Mouse (Mus musculus) NIH3T3 (cell line): ENCODE results near the gene Ppp2r2c.
A peak's percentile ranks its signal among the peaks of the same experiment; 100 is the strongest.

Source experiments
- DNase-seq: peaks from one replicate; pipeline ENCODE4 v3.0.0-alpha.2; 2012; ENCODE audit warnings: low read depth

The Ppp2r2c gene

DNA sequence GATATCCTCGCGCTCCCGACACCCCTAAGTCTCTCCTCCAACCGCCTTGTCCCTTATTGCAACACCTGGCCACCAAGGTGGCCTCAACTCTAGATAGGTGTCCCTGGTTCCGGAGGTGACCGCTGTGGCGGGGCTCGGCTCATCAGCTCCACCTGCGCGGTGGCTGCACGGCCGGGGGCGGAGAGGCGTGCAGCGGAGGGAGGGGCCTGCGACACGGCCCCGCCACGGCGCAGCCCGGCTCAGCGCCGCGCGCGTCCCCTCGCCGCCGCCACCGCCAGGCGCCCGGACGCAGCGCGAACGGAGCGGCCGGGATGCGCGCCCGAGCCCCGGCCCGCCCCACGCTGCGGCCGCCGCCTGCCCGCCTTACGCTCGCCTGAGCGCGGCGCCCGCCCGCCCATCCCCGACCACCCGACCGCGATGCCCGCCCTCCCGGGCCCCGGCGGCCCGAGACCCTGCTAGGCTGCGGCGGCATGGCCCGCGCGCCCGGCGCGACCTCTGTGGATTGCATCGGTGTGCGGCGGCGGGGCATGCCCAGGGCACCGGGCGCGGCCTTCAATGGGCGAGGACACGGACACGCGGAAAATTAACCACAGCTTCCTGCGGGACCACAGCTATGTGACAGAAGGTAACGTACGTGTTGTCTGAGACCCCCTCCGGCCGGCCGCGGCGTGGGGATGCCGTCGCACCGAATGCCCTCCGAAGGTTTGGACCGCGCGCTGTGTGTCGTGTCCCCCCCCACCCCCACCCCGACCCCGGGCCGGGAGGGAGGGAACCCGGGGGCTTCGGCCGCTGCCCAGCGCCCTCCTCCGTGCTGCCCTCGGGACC lies at the start of gene Ppp2r2c:
TSS of gene Ppp2r2c (plus strand) at position 248 of the 825 bp plus-strand sequence.
- DNase-seq = no peak

DNA sequence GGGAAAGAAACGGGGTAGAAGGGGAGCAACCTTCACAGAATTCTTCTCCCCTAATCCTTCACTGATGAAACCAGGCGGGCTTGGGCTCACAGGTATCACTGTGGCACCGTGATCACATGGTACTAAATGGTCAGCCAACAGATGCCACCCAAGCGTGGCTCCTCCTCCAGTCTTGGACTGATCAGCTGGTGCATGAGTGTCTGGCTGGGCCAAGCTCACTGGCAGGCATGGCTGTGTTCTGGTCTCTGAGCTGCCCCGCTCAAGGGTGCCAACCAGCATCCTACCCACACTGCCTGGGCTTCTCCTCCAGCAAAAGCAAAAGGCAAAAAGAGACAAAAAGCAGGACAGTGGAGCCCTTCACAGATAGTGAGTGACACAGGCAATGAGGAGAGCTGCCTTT lies 48.6 kb upstream of the Ppp2r2c start:
- DNase-seq = no peak

DNA sequence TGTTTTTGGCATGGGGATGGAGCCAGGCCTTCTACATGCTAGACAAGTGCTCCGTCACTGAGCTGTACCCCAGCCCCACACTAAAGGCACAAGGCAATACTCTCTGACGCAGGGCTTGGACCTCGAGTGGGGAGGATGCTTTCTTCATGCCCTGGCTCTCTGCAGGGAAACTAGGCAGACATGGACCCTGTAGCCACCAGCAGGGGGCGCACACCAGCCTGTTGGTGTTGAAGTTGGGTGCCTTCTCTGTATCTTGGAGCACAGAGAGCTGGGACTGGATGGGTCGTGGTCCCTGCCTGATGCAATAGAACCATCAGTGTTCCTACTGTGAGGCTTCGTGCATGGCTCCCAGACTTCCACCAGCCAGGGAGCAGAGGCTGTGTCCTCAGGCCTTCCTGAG lies 48.2 kb upstream of the Ppp2r2c start:
- DNase-seq = peak; percentile 80

DNA sequence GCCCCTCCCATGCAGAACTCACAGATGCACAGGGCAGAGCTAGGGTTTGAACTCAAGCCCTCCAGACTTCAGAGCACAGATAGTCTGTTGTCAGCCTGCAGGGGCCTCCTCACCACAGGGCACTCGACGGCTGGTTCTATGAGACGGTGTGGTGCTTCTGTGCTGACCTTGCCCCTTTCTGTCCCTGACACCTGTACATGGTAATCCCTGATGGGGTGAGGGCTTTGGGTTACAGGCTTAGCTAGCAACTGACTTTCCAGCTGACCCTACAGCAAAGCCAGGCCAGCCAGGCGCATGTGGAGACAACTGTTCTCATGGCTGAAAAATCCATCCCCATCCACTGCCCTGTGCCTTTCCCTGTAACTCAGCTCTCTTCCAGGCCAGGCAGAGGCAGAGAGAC lies 45.4 kb upstream of the Ppp2r2c start:
- DNase-seq = no peak

DNA sequence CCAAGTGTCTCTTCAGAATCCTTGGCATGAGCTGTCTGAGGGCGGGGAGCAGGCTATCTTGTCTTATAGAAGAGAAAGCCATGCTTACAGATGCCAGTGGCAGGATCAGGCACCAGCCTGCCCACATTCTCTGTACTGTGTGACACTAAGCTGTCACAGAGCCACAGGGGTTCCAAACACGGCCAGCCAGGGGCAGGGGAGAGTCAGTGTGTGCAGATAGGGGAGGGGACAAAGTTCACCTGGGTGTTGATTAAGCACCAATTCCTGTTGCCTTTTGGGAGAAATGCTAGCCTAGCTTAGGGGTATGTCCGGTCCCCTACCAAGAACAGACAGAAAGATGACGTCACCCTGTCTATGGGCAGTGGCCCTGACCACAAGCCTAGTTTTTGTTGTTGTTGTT lies 39.2 kb upstream of the Ppp2r2c start:
- DNase-seq = no peak

DNA sequence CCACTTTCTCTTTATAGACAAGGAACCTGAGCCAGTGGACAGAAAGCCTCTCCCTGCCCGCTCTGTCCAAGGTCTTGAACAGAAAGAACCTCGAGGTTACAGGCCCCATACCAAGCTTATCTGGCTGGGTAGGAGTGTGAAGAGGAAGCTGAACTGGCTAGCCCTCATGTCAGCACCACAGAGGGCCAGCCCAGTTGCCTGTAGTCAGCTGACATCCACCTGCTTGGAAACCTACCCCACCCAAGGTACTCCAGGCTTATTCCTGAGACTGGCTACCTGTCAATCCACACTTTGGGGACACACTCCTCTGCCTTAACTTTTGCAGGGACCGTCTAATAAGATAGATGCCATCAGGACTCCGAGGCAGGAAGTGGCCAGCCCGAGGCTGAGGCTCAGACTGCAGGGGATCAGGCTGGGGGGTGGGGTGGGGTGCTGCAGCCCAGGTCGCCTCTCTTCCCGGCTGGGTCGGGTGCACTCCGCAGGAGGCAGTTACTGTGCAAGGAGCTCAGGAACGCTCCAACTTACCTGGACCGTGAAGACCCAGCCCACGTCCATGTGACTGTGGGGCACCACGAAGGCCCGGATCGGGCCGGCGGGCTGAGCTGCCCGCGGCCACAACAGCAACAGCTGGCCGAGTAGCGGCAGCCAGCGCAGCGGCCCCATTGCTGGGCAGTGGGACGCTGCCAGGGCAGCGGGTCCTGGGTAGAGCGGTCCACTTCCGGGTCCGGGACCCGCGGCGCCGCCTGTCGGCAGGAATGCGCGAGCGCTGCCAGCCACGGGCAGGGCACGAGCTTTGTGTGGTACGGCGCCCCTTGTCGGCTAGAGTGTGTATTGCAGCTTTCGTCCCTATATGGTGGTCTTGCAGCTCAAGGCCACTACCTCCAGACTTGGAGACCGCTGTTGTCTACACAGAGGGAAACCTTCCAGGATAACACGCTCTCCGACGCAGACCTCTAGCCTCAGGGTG lies 38.1 kb upstream of the Ppp2r2c start, which contains the start of gene Man2b2:
TSS of gene Man2b2 (minus strand) at position 741 of the 967 bp plus-strand sequence.
- DNase-seq = peak; percentile 97

DNA sequence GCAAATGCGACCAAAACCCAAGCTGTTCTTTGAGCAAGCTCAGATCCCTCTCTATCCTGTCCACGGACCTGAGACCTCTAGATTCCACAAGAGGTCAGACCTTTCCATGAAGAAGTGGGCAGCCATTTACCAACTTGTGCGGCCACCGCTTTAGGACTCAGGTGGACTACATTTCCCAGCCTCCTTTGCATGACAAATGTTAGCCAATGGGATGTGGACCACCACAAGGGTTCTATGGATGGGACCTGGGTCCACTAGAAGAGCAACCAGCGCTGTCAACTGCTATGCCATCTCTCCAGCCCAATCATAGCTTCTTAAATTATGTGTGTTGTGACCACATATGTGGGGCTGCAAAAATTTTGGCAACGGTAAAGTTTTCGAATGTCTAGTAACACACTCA lies 37.0 kb upstream of the Ppp2r2c start:
- DNase-seq = no peak

DNA sequence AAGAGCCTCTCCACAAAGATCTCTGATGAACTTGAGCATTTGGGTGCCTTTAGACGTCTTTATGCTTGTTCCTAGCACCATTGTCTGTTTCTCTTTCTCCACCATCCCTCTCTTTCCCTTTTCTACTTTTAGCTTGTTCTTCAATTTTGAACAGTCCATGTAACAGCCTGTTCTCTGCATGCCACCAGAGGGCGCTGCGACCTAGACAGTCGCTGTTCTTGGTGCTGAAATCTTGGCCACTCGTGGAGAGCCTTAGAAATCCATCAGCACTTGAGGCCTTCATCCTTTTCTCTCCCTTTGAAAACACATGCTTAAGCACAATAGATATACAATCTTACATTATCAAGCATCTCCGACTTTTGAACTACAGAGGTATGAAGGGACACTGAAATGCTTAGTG lies 32.4 kb upstream of the Ppp2r2c start:
- peak; percentile 89 for DNase-seq

DNA sequence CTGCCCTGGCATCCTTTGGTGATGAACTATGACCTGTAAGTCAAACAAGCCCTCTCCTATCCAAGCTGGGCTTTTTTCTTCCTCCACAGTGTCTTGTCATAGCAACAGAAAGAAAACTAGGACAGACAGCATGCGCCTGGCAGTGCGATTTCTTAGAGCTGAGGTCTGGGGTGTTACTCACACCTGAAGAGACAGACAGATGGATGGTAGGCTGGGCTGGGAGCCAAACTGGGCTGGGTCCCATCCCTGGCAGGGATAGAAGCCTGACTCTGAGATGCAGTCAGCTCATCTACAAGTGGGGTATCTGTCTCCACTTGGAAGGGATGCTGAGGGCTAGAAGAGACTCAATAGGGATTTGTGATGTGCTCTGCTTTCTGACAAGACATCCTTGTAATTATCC lies 29.3 kb upstream of the Ppp2r2c start:
- peak; percentile 19 for DNase-seq

DNA sequence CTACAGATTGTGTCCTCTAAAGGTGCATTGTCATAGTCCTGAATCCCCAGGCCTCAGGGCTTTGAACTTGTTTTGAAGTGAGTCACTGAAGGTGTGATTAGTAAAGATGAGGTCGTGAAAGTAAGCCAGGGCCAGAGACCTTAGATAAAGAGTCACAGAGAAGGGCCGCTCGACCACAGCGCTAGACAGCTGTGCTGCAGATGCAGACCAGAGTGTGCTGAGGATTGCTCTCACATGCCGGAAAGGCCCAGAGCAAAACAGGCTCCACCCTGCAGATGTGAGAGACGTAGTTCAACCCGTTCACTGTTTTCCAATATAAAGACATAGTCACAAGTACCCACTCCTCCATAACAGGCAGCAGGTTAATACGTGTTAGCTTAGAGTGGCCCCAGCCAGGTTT lies 28.7 kb upstream of the Ppp2r2c start:
- no peak for DNase-seq

DNA sequence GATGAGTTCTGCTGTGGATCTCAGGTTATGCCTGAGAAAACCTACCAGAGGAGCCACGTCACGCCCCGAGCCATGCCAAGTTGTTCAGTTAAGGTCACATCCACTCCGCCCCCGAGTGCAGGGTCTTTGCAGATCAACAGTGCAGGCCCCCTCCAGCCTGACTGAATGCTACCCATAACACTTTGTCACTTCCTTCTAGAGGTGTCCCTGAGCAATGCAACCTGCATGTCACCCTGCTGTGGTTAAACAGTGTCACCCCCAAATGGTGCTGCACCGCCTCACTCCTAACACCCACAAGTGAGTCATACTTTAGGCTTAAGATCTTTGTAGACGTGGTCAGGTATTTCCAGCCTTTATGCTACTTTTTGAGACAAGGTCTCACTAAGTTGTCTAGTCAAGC lies 28.2 kb upstream of the Ppp2r2c start:
- no peak for DNase-seq

DNA sequence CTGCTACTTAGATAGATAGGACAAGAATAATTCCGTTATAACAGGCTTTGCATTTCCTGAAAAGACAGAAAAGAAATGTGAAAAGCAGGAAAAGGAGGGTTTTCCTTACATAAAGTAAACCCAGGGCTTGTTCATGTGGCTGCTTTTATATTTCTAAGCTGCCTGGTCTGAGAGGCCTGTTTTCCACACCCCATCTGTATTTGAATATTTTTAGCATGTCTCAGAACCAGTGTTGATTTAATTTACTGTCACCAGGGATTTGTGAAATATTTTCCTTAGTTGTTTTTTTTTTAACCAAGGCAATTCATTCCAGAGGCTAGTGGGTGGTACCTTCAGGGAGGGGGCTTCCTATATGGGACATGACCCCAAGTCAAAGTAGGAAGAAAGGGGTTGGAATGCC lies 26.6 kb upstream of the Ppp2r2c start:
- peak; percentile 80 for DNase-seq

DNA sequence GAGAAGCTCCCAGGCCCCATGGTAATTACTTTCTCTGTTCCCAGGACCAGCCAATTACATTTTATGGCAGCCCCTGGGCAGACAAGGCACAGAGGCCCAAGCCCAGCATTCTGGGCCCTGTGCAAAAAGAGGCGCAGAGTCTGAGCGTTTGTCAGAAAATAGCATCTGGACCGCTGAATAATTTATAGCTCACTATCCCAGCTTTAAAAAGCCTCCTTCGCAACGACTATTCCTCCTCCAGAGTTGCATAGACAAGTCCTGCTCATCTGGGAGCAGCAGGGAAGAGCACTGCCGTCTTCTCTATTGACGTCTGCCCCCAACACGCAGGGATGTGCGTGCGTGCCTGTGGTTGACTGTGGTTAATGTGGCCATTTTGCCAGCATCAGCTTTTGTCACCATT lies 23.8 kb upstream of the Ppp2r2c start:
- no peak for DNase-seq

DNA sequence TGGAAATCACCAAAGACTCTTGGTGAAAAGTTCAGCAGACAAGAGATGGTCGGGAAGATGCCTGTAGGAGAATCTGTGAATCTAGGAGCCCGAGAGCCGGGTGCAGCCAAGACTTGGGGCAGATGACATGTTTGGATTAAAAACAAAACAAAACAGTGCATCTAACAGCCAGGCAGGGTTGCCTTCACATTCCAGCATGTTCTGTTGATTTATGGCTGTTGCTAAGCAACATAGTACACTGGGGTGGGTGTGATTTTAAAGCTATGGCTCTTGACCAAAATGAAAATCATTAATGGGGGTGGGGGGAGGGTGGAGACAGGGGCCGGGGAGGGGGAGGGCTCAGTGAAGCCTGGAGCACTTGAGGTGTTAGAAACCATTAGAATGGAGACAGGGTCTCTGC lies 16.7 kb upstream of the Ppp2r2c start:
- DNase-seq = peak; percentile 16

DNA sequence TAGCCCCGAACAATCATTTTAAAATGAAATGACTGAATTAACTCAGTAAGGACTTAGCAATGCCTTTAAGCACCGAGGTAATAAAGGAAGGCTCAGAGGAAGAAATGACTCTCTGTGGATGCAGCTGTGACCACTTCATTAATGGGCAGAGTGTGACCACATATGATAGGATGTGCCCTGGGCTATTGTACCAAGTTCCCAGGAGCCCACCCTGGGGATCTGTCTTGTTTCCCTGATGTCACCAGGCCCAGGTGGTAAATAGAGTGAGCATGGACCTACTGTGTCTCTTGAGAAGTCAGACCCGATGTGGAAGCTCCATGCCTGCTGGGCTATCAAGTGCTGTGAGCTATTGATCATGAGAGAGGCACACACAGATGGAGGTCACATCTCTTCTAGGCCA lies 13.1 kb upstream of the Ppp2r2c start:
- DNase-seq = no peak

DNA sequence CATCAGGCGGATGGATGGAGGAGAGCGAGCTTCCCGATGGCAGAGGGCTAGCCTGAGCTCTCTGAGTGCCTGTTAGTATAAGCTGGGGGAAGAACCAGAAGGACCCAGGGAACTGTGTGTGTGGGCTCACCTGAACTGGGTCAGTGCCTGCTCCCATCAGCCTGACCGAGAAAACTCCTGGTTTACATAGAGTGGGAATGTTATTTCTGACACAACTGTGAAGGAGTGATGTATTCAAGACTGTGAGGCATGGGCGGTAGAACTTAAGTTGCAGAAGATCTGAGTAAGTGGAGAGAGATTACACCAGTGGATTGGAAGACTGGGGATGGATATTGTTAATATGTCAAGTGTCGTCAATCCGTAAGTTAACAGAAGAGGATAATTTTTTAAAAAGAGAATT lies 11.8 kb upstream of the Ppp2r2c start:
- DNase-seq = no peak

DNA sequence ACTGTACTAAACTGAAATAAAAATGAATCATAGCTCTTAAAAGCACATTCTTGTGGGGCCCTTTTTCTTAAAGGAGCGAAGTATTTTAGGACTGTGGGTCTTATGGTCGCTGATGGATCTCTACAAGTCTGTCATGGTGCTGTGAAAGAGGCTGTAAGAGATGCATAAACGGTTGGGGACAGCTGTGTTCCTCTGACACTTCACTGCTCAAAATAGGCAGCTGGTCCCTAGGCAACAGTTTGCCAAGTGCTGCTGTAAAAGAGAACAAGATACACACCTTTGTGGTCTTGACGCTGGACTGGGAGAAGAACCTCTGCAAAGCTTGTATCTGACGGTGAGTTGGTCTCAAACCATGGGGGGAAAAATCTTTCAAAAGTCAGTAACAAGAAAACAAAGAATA lies 10.8 kb upstream of the Ppp2r2c start:
- DNase-seq = no peak

DNA sequence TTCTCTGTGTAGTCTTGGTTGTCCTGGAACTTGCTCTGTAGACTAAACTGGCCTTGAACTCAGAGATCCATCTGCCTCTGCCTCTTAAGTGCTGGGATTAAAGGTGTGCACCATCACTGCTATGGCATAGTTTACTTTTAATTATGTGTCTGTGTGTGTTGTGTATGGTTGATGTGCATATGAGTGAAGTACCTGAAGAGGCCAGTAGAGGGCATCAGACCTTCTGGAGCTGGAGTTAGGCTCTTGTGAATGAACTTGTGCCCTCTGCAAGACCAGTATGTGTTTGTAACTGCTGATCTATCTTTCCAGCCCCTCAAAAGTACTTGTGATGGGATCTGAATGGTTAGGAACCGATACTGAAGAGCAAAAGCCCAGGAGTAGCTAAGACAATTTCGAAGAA lies 7.2 kb upstream of the Ppp2r2c start:
- DNase-seq = peak; percentile 16

DNA sequence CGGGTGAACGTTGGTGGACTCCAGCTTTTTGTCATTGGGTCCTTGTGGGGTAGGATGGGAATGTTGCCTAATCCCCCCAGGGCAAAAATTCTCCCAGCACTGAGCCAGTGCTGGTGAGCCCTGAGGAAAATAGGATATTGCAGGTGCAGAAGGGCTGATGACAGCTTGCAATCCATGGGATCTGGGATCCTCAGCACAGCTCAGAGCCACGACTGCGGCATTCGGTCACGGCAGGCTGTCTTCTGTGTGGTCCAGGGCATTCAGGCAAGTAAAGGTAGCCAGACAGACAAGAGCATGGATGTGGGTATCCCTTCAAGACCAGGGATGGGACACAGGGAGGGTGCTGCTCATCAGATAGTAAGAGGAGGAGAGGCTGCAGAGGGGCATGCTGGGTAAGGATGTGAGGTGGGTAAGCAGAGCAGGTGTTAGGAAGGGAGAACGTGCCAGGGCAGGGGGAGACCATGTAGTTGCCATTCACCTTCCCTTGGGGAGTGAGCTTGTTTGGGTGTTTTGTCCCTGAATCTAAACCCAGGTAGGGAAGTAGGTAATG lies 1.5 kb upstream of the Ppp2r2c start:
- no peak for DNase-seq

DNA sequence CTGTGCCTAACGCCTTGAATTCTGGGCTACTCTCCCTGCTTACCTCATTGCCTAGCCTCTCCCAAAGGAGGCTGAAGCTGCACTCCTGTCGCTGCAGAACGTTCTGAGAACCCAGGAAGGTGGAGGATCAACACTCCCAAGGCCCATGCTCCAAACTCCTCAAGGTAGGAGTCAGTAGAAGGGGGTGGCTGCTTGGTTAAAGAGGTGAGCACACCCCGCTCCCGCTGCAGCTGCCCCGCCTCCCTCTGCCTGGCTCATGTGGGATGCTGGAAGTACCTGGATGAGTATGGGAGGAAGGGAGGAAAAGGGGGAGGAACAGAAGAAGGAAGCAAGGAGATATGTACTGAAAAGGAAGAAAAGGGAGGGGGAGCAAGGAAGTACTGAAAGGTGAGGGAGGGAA lies 752 bp upstream of the Ppp2r2c start:
- no peak for DNase-seq

DNA sequence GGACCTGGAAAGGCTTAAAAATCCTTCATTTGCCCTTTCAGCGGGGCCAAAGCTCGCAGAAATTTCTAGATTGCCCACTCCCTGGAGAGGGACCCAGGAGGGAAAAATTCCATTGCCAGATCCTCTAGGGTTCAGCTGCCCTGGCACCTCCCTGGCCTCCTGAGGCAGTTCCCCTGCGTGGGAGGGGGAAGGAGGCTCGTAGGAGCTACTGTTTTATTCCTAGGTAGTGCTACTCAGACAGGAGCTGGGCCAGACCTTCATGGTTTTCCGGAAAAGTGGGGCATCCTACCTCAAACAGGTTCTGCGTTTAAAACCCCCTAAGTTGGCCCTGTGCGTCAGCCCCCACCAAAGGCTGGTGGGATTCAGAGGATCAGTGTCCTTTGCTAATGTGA lies 869 bp downstream of the Ppp2r2c start:
- DNase-seq = no peak

DNA sequence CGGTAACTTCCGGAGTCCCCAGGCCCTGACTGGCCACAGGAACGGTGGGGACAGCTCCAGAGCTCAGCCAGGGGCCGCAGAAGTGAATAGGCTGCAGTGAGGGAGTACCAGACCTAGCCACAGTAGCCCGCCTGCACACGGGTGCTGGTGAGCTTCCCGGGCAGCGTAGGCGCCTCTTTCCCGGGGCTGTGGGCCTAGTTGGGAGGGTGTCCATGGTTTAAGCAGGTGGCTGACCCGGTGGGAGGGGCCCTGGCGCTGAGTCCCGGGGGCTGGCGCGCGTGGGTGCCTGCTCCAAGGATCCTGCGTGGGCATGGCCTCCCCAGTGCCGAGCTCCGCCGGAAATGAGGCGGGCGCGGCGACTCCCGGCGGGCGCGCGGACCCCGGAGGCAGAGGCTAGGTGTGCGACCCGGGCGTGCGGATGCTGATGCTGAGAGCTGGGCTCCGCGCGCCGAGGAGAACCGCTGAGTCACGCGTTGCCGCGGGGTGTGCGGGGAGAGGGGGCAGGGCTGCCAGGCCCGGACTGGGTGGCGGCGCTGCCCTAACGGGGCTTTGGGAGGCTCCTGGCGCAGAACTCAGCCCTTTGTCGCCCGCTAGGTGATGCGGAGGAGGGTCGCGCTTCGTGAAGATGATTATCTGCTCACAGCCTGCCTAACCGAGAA lies 1.4 kb downstream of the Ppp2r2c start:
- DNase-seq = no peak
